Mouse (Mus musculus) natural killer cell, adult 2 months (primary cell): ENCODE results near the gene Khsrp.

Experiments
- DNase-seq, 2 experiments: peaks; one replicate each; pipeline ENCODE4 v3.0.0; 2022; ENCODE audit warnings: low spot score in 2 of 2

Gene Khsrp

DNA sequence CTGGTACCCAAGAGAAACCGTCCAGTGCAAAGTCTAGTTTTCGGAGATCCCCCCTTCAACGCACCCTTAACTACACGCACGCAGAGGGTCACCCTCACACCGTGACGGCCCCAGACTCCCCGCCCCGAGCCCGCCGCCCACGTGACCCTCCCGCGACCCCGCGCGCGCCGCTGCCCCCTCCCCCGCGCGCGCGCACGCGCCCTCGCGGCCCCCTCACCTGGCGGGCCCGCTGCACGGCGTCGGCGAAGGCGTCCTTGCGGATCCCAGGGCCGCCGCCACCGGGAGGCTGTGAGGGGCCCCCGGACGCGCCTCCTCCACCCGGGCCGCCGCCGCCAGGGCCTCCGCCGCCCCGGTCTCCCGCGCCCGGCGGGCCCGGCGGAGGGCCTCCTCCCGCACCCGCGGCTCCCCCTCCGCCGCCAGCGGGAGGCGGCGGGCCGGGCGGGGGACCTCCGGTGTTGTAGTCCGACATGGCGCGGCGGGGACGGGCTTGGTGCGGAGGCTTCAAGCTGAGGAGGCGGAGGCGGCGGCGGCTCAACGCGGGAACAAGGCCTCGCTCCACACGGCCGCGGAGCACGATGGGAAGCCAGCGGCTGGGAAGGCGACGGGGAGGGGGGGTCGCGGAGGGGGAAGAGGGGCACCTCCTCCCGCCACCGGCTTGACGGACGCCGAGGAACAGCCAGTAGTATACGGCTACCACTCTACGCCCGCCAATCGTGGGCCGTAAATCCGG is at the start of gene Khsrp:
Khsrp (minus strand) TSS at position 592 of the 730 bp plus-strand sequence.
- peak in 1 of 2 experiments; percentile 13 for DNase-seq

DNA sequence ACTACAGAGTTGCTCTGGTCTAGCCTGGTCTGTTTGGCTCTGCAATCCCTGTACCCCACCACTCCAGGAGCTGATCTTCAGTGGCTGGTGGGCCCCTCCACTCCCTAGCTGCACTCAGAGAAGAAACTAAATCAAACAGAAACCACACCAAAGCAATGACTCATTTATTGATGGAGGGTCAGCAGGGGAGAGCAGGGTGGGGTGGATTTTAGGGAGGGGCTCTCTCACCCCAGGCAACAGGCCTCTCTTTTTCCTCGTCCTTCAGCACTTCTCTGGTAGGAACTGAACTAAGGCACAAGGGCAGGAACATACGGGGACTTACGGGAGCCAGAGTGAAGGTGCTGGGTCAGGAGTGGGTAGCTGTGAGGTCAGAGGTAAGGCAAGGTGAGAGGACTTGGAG is 48.6 kb upstream of the Khsrp start:
- DNase-seq = peak; percentile 24 to 35

DNA sequence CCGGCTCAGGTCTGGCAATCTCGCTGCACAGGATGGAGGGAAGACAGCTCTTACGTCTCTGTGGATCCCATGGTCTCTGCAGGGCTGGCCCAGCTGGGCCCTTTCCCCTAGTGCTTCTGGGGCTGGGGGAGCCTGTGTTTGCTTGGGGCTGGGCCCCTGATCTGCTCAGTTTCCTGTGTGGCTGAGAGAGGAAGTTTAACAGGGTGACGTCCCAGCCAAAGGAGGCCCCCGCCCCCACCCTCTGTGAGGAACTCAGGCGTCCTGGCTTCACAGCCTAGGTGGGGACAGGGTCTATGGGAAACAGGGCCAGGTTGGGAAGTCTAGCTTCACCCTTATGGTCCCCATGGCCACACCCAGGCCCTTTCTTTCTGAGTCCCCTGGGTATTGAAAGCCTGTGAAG is 47.0 kb upstream of the Khsrp start, which contains the start of gene Dennd1c:
Dennd1c (minus strand) TSS at position 179 of the 400 bp plus-strand sequence.
- peak; percentile 72 to 73 for DNase-seq

DNA sequence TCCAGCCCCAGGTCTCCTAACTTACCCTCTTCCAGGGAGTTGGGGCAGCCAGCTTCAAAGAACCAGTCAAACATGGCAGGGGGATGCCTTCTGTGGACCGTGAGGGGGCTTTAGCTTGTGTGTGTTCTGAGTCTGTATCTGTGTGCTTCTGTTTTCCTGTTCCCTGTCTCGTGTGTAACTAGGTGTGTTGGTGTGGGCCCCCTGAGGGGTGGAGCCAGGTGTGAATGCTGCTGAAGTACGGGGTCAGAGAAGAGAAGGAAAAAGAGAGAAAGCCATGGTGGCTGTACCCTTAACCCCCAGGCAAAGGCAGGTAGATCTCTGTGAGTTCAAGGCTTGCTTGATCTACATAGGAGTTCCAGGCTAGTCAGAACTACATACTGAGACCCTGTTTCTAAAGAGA is 45.6 kb upstream of the Khsrp start:
- DNase-seq = no peak

DNA sequence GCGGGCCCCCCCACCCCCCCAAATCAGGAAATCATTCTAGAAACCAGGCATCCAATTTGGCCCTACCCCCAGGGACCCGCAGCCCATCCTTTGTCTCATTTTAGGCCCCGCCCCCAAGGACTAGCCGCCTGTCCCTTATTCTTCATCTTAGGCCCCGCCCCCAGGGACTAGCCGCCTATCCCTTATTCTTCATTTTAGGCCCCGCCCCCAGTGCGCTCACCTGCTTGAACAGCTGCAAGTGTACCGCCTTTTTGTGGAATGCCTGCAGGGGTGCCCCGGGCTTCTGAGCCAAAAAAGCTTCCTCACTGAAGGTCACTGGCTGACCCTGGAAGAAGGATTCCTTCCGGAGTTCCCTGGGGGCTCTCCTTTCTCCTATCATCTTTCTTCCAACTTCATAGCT is 39.4 kb upstream of the Khsrp start:
- DNase-seq = no peak

DNA sequence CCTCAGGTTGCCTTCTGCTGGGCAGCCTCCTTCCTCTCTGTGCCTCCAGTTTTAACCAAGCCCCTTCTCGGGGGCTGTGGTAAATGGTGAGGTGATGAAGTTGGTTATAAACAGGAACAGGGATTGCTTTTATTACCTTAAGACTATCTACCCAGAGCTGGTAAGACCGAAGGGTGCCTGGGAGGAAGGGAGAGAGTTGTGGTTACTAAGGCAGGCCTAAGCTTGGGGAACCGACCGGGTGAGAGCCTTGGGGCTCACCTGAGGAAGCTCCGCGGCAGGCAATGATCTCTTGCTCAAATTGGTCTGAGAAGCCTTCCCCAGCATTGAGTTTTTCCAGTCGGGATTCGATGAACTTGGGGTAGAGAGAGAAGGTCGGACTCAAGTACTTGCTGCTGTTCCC is 39.0 kb upstream of the Khsrp start:
- no peak for DNase-seq

DNA sequence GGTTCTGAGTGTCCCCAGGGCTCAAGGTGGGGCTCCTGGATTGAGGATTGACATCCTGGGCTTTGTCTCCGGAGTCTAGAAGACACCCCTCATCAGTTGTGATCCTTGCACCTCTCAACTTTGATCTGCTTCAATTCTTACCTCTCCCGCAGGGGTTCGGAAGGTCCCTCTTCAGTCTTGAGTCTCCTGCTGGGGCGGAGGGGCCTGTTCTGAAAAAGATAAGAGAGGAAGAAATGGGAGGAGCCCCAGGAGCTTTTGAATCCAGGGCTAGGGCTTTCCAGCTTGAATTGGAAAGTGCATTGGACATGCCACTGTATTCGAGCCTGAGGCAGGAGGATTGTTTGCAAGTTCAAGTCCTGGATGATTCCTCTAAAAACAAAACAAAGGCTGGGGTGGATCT is 35.6 kb upstream of the Khsrp start:
- no peak for DNase-seq

DNA sequence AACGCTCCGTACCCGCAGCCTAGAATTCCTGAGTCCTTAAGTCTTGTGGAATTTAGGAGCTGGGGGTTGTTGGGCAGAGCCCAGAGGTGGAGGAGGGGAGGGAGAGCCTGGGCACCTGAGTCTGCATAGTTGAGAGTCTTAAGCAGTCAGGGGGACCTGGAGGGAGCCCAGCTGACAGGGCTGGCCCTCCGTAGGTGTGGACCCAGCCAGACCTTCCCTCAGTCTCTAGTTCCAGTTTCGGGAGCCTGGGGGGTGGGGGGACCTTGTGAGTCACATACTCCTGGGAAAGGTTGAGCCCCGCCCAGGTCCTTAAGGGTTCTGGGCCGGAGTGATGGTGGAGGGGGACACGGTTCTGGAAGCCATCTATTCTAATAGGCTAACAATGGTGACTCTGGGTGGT is 31.7 kb upstream of the Khsrp start:
- DNase-seq = no peak

DNA sequence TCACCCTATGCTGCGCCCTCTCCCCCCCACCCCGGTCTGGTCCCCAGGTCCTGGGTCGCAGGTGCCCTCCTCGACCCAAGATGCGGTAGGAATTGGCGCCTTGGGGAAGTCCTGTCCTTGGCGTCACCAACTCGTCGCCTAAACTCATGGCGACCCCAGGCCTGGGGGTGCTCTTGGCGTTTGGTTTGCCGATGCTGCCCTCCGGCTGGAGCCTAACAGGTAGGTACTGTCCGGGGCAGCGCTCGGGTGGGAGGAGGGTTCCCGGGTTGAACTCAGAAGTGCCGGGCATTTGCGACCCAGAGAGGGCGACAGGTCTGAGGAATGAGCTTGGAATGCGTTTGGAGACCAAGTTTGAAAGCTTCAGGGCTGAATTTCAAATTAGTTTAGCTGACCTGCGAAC is 31.2 kb upstream of the Khsrp start:
- no peak for DNase-seq

DNA sequence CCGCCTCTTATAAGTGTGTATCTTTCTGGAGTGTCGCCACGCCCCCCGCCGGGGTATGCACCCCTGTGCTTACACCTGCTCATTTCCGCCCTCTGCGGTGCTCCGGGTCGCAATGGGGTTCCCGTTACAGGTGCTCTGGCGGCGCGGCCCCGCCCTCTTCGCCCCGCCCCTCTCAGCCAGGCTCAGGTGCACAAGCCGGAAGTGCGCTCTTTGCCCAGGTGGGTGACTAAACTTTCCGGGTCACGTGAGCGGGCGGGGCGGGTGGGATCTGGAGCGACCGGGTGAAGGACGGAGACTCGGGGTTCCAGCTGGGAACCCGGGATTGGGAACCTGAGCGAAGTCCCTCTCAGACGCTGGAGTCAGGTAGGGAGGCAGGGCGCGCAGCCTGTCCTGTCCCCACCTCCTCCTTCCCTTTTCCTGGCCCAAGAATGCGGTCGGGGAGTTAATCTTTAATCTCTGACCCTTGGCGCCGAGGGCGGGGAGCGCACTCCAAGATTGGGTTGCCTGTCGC is 30.7 kb upstream of the Khsrp start:
- peak in 1 of 2 experiments; percentile 47 for DNase-seq

DNA sequence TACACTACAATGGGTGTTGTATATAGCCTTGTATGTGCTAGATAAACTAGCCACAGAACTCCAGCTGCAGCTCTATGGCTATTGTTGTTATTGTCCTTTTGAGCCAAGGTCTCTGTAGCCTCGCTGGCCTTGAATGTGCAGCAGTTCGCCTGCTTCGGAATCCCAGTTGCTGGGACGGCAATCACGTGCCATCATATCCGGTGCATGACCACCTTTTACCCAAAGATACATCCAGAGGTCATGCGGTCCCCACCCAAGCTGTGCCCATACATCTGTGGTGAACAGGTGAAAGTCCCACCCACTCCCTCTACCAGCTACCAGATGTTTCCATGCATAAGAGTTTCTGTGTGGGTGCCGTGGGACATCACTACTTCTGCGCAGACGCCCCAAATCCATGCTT is 29.7 kb upstream of the Khsrp start:
- peak in 1 of 2 experiments; percentile 19 for DNase-seq

DNA sequence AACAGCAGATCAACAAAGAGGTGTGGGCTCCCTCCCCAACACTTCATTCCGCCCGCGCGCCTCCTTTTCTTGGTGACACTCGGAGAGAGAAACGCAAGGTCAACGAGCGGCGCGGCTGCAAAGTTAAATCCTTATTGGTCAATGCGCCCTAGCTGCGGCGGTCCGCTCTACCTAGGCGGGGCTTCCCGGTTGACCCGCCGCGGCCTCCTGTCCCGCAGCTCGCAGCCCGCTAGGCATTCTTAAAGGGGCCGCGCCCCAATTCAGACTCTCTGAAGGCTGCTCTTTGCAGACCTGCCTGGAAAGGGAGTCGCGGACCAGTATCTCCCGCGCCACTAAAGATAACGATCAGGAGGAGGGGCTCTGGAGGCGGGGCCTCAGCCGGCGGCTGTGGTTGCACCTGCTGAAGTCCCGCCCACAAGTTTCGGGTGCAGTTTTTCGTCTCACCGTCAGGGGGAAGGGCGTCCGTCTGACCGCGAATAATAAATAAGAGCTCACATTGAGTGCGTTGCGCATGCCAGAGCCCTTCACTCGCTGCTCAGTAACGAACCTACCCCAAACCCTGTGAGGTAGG is 29.0 kb upstream of the Khsrp start:
- peak; percentile 97 to 98 for DNase-seq

DNA sequence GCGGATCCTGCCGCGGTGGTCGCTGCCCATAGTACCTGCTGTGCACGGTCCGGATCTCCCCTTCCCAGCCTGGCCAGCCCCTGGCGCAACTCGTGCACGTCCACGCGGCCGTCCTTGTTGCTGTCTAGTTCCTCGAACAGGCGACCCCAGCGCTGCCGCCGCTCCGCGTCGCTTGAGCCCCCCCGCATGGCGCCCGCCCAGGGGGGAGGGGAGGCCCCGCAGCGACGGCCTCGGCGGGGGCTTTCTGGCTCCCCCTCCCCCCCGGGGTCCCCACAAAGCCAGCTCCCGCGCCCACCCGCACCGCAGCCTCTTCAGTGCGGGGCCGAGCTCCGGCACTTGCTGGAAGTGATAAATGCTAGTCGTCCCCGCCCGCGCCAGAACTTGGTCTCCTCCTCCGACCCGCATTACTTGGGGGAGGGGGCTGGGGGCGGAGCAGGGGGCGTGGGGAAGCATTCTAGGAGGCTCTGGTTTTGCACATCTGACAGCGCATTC is 28.2 kb upstream of the Khsrp start, which contains the start of gene Slc25a23:
Slc25a23 (minus strand) TSS at position 378 of the 492 bp plus-strand sequence.
- peak; percentile 25 to 47 for DNase-seq

DNA sequence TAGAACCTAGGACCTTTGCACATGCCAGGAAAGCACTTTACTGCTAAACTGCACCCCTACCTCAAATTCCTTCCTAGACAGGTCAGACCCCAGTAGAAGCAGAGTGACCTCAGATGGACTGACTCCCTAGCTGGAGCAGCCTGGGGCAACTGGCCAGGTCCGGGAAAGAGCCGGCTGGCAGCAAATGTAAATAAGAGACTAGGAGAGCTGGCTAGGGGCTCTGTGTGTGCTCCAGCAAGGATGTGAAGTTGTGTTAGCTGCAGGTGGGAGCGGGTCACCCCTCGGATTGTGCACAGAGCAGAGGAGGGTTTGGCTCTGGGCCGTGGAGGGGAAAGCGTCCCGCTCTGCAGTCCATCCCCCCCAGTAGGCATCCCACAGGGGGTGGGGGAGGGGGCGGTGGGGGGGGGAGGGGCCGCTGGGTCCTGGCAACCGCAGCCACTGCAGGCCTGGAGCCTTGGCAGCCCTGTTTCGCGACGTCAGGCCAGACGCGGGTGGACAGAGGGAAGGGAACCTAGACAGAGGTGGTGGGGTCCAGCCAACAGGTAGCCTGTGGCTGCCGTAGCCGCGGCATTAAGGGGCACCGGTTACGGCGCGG is 27.7 kb upstream of the Khsrp start, which contains the start of gene Crb3:
Crb3 (plus strand) TSS at position 215 of the 595 bp plus-strand sequence.
- no peak for DNase-seq

DNA sequence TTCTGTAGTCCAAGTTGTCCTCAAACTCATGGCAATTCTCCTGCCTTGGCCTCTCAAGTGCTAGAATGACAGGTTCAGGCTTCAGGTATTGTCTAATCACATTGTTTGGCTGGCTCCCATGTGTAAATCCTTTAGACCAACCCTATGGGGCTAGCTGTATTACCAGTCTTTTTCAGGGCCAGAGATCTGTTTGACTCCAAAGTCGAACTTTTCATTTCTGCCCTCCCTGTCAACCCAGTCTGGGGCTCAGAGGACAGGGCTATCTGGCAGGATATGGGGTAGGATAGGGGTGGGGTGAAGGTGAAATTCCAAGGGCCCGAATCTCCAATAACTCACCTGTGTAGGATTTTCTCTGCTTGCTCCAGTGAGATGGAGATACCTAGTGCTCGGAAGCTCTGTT is 24.9 kb upstream of the Khsrp start:
- no peak for DNase-seq

DNA sequence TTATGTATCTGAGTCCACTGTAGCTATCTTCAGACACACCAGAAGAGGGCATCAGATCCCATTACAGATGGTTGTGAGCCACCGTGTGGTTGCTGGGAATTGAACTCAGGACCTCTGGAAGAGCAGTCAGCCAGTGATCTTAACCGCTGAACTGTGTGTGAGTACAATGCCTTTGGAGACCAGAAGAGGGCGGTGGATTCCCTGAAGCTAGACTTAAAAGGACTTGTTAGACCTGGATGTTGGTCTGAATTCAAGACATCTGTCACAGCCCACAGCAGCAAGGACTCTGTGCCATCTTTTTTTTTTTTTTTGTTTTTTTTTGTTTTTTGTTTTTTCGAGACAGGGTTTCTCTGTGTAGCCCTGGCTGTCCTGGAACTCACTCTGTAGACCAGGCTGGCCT is 20.4 kb upstream of the Khsrp start:
- DNase-seq = peak in 1 of 2 experiments; percentile 24

DNA sequence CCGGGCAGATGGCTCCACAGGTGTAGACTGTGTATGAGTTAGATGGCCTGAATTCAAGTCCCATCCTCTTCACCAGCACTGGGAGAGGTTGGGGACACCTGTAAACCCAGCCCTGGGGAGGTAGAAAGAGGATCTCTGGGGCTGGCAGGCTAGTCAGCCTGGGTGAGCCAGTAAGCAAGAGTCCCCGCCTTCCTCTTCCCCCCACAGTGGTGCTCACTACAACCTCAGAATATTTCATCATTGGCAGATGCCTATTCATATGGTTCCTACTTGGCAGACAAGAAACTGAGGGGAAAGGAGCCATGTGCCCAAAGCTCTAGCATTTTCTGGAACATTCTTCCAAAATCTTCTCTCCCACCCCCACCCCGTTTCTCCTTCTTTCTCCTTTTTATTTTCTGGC is 17.5 kb upstream of the Khsrp start:
- no peak for DNase-seq

DNA sequence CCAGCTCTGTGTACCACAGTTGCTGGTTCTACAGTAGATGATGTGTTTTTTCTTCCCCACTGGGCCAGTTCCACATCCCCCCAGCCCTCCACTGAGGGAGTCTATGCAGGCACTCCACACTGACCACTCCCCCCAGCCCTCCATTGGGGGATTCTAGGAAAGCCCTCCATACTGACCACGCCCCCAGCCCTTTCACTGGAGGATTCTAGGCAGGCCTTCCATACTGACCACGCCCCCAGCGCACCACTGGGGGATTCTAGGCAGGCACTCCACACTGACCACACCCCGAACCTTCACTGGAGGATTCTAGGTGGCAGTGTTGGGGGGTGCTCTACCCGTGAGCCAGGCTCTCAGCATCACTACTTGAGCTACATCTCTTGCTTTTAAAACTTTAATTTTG is 16.1 kb upstream of the Khsrp start:
- DNase-seq = no peak

DNA sequence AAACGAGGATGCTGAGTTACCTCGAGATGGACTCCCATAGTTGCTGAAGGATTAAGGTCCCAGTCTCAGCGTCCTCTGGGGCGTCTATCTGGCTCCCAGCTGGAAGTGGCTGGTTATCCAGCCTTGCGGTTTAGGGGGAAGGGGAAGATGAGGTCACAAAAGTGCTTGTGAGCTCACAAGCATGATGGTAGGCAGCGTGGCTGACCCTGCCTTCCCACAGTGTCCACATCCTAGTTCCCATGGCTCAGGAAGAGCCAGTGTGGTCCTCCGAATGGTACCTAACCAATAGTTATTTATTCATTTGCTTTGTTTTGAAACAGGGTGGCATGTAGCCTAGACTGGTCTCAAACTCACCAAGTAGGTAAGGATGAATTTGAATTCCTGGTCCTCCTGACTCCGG is 10.2 kb upstream of the Khsrp start, which contains the start of gene Slc25a41:
Slc25a41 (minus strand) TSS at position 101 of the 400 bp plus-strand sequence.
- no peak for DNase-seq

DNA sequence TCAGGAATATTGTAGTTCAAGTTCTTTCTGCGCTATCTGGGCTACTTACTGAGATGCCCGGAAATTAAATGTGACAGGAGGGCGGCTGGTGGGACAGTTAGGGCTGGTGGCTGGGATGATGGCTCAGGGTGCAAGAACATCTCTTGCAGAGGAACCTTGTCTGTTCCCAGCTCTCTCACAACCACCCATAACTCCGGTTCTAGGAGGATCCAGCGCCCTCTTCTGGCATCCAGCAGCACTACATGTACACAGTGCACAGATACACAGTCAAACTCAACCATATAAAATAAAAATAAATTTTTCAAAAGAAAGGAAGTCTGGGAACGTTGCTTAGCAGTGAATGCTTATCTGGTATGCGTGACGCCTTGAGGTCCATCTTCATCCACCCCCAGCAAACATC is 7.7 kb upstream of the Khsrp start:
- peak in 1 of 2 experiments; percentile 22 for DNase-seq

DNA sequence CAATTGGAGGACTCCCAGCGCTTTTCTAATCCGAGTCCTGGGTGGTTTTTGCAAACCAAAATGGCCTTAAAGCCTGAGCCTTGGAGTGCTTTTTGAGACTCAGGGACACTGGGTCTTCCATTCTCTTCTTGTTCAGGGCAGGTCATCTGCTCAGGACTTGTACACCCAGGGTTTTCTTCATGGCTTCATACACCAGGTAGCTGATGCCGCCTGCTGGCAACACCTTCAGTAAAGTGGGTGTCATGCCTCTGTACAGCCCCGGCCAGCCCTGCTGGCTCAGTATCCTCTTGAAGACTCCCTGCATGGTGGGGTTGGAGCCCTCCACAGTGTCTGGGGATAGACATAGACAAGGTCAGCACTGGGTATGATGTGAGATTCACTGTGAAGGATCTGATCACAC is 1.5 kb upstream of the Khsrp start:
- DNase-seq = no peak

DNA sequence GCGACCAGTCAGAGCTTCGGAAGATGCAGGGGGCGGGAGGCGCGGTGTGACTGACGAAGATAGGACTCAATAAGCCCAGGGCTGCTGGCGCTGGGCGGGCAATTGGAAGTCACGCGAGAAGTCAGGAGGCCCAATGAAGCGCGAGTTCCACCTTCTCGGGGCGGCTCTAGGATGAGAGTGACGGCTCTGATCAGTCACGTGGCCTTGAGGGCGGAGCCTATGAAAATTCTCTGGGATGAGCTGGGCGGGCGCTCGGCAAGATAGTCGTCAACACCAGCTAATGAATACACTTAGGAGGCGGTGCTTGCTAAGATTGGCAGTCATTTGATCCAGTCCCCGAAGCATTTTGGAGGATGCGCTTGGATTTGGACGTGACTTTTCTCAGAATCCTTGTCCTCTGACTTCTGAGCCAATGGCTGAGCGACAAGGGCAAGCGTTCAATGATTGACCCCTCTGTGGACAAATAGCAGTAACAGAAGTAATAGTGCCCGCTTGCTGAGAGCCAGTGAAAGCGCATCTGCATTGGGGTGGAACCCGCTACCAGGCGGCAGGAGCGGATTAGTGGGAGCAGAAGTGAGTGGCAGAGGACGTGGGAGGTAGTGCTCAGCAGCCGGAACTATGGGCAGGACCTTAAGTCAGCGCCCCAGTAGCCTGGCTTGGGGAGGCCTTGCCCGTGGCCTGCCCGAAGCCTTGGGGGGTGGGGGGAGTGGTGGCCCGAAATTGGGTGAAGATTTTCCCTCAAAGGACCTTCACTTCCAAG is 519 bp upstream of the Khsrp start:
- peak; percentile 100 for DNase-seq
